Mouse (Mus musculus): Measurements from ENCODE around the gene Zc3h7b. TPM values are rescaled to one million over a fixed set of nuclear protein-coding genes. Genes with fewer than 3 reads are reported as not detected.

Zc3h7b gene
- polyA plus RNA-seq, 1 experiment = 15.0 TPM

DNA sequence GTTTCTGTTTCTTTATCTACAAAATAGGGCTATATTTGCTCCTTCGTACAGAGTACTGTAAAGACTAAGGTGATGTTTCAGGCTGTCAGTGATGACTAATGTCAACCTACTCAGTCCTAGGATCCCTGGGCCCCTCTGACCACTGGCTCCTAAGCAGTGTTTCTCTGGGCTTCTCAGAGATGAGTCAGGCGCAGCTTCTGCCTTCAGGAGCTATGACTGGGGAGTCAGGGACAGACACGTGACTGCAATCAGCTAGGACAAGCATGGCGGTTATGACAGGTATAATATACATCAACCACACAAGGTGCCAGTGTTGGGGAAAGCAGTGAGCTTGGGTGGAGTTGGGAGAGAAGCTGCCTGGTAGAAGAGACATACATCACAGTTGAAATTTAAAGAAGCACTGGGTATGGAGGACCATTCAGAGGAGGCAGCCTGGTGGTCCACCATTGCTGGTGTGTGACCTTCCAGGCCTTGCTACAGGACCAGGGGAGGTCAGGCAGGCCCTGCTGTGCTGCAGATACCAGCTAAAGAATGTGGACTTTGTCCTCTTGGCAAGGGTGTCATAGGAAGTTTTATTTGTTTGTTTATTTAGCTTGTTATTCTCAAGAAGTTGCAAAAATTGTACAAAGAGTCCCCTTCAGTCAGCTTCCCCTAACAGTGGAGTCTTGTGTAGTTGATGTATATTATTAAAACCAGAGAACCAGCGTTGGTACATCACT lies 15.7 kb downstream of the Zc3h7b start:
- no peaks in the 10 kb centered on the region for H3K27me3 ChIP-seq (replicated peaks)
- H3K36me3 ChIP-seq (replicated peaks; ENCODE audit: low read length) = peaks cover 41% of the 10 kb centered on the region
- H3K4me3 ChIP-seq (replicated peaks) = no peak overlapping the region
- TF ChIP-seq FLI1 (IDR thresholded peaks at IDR 0.05; ENCODE audit: low read length) (no peak), GATA1 (IDR thresholded peaks at IDR 0.05; ENCODE audit: borderline replicate concordance, low read length) (no peak)
- peaks cover 9% of the 10 kb centered on the region for H3K9me3 ChIP-seq
- peaks cover 51% of the 10 kb centered on the region for H3K4me1 ChIP-seq

DNA sequence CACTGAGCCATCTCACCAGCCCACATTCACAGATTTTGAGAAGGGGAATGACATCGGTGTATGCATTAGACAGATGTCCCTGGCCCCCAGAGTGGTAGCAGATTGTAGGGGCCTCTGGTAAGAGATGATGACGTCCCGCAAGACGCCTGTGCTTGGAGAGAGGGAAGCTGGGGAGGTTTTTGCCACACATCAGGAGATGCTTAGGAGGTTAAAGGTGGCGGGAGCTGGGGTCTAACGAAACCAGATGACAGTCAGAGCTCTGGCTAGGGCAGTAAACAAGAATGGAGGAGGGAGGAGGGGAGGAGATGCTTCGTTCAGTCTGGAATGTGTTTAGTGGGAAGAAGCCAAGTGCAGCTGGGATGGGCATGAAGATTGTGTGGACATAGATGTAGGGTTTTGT lies 16.5 kb downstream of the Zc3h7b start:
- peaks cover 36% of the 10 kb centered on the region for H3K36me3 ChIP-seq (replicated peaks; ENCODE audit: low read length)
- no peaks in the 10 kb centered on the region for H3K27me3 ChIP-seq (replicated peaks)
- H3K9me3 ChIP-seq = peaks cover 4% of the 10 kb centered on the region
- TF ChIP-seq GATA1 (IDR thresholded peaks at IDR 0.05; ENCODE audit: borderline replicate concordance, low read length) (no peak), FLI1 (IDR thresholded peaks at IDR 0.05; ENCODE audit: low read length) (no peak)
- H3K4me1 ChIP-seq = peaks cover 57% of the 10 kb centered on the region
- H3K4me3 ChIP-seq (replicated peaks) = no peak overlapping the region

DNA sequence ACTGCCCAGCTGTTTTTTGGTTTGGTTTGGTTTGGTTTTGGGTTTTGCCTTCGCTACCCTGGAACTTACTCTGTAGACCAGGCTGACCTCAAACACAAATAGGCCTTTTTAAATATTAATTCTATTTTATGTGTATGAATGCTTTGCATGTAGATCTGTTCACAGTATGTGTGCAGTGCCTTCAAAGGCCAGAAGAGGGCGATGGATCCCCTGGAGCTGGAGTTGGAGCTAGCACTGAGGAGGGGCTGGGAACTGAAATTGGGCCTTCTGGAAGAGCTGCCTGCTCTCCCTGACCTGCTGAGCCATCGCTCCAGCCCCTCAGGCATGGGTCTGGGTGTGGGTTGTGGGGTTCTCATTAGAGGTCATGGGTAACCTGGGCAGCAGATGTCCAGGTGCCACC lies 17.1 kb downstream of the Zc3h7b start:
- H3K9me3 ChIP-seq = peaks cover 4% of the 10 kb centered on the region
- TF ChIP-seq FLI1 (IDR thresholded peaks at IDR 0.05; ENCODE audit: low read length) (no peak), GATA1 (IDR thresholded peaks at IDR 0.05; ENCODE audit: borderline replicate concordance, low read length) (no peak)
- H3K4me1 ChIP-seq = peaks cover 62% of the 10 kb centered on the region
- peaks cover 36% of the 10 kb centered on the region for H3K36me3 ChIP-seq (replicated peaks; ENCODE audit: low read length)
- no peak overlapping the region for H3K4me3 ChIP-seq (replicated peaks)
- no peaks in the 10 kb centered on the region for H3K27me3 ChIP-seq (replicated peaks)

DNA sequence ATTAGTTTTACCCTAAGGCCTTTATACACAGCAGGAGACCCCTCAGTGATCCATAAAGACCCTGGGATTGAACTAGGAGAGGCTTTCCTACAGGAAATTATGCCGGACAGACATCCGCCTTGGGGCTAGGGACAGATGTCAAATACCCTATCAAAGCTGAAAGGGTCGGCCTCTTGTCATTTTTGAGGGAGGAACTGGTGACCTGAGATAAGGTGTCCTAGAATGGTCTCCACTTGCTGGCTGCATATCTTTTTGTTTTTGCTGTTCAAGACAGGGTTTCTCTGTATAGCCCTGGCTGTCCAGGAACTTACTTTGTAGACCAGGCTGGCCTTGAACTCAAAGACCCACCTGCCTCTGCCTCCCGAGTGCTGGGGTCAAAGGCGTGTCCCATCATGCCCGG lies 19.7 kb downstream of the Zc3h7b start:
- H3K9me3 ChIP-seq = peaks cover 4% of the 10 kb centered on the region
- TF ChIP-seq FLI1 (IDR thresholded peaks at IDR 0.05; ENCODE audit: low read length) (no peak), GATA1 (IDR thresholded peaks at IDR 0.05; ENCODE audit: borderline replicate concordance, low read length) (no peak)
- no peaks in the 10 kb centered on the region for H3K27me3 ChIP-seq (replicated peaks)
- peaks cover 58% of the 10 kb centered on the region for H3K4me1 ChIP-seq
- H3K36me3 ChIP-seq (replicated peaks; ENCODE audit: low read length) = peaks cover 53% of the 10 kb centered on the region
- no peak overlapping the region for H3K4me3 ChIP-seq (replicated peaks)

DNA sequence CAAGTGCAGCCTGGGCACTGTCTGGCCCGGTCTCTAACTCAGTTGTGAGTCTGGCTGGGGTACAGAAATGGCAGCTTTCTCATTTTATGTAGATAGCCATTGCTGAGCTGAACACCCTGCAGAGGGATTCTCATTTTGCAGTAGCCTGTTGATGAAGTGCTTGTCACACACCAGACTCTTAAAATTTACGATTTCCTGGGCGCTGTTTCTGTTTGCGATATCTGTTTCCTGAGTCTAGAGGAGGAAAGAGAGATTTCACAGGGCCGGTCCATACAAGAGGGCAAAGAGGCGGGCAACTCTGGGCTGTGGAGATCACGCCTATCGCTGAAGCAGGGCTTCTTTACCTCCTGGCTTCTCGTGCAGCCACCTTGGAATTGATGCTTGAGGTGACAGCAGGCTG lies 20.8 kb downstream of the Zc3h7b start:
- no peaks in the 10 kb centered on the region for H3K27me3 ChIP-seq (replicated peaks)
- peaks cover 4% of the 10 kb centered on the region for H3K9me3 ChIP-seq
- peak overlapping the region; percentile 42 for H3K4me3 ChIP-seq (replicated peaks)
- peaks cover 50% of the 10 kb centered on the region for H3K36me3 ChIP-seq (replicated peaks; ENCODE audit: low read length)
- TF ChIP-seq GATA1 (IDR thresholded peaks at IDR 0.05; ENCODE audit: borderline replicate concordance, low read length) = no peak
- TF ChIP-seq FLI1 (IDR thresholded peaks at IDR 0.05; ENCODE audit: low read length) = no peak
- H3K4me1 ChIP-seq = peaks cover 48% of the 10 kb centered on the region

DNA sequence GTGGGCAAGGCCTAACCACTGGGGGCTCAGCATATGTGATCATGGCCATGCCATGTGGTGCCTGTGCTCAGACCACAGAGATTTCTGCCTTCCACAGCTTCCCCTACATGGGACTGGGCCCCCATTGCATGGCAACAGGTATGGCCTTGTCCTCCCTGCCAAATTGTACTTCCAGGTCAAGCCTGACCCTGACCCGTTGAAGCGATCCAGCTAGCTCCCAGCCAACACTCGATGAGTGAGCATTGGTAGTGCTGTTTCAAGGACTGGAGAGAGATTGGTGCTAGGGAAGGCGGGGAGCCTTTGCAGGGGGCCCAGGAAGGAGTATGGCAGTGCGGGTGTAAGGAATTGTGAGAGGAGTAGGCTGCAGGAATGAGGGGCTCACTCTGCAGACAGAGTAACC lies 21.6 kb downstream of the Zc3h7b start:
- Histone ChIP-seq H3K4me3 (replicated peaks) (no peak overlapping the region), H3K27me3 (replicated peaks) (no peaks in the 10 kb centered on the region), H3K4me1 (peaks cover 49% of the 10 kb centered on the region), H3K9me3 (peaks cover 4% of the 10 kb centered on the region), H3K36me3 (replicated peaks; ENCODE audit: low read length) (peaks cover 51% of the 10 kb centered on the region)
- no peak for TF ChIP-seq GATA1 (IDR thresholded peaks at IDR 0.05; ENCODE audit: borderline replicate concordance, low read length)
- no peak for TF ChIP-seq FLI1 (IDR thresholded peaks at IDR 0.05; ENCODE audit: low read length)

DNA sequence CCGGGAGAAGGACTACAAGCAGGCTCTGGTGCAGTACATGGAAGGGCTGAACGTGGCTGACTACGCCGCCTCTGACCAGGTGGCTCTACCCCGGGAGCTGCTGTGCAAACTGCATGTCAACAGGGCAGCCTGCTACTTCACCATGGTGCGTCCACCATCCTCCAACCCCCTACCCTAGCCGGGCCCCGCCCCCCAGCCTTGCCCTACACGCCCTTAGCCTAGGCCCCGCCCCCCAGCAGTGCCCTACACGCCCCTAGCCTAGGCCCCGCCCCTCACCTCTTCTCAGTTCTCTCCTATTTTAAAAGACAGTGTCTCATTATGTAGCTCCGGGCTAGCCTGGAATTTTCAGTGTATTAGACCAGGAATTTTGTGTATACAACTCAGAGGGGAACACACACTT lies 24.2 kb downstream of the Zc3h7b start:
- Histone ChIP-seq H3K36me3 (replicated peaks; ENCODE audit: low read length) (peaks cover 60% of the 10 kb centered on the region), H3K27me3 (replicated peaks) (no peaks in the 10 kb centered on the region), H3K9me3 (no peaks in the 10 kb centered on the region), H3K4me1 (peaks cover 52% of the 10 kb centered on the region), H3K4me3 (replicated peaks) (no peak overlapping the region)
- no peak for TF ChIP-seq FLI1 (IDR thresholded peaks at IDR 0.05; ENCODE audit: low read length)
- TF ChIP-seq GATA1 (IDR thresholded peaks at IDR 0.05; ENCODE audit: borderline replicate concordance, low read length) = no peak

DNA sequence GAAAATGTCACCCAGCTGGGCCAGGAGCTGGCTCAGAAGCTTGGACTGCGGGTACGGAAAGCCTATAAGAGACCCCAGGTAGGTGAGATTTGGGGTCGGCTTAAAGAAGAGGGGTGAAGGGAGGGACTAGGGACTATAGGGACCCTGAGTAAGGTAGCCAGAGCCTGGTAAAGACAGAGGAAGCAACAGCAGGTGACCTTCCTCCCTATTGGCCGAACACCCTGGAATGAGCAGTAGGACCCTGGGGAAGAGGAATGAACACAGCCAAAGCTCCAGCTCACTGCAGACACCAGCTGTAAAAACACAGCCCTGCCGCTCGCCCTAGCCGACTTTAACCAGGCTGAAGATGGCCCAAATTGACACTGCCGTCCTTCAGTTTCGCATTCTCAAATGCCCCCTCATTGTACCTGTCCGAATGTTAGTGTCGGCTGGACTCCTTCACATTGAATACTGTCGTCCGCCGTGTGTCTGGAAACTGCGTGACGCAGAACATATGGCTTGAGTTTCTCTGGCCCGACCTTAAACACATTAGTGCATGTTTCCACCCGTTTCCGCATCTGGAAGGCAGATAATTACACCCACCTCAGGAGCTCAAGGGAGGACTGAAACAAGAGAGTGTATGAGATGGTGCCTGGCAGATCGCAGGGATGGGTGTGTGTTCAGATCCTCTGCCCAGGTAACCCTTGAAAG lies 27.7 kb downstream of the Zc3h7b start:
- Histone ChIP-seq H3K9me3 (no peaks in the 10 kb centered on the region), H3K4me3 (replicated peaks) (no peak overlapping the region), H3K27me3 (replicated peaks) (no peaks in the 10 kb centered on the region), H3K4me1 (peaks cover 49% of the 10 kb centered on the region), H3K36me3 (replicated peaks; ENCODE audit: low read length) (peaks cover 90% of the 10 kb centered on the region)
- TF ChIP-seq FLI1 (IDR thresholded peaks at IDR 0.05; ENCODE audit: low read length) (no peak), GATA1 (IDR thresholded peaks at IDR 0.05; ENCODE audit: borderline replicate concordance, low read length) (no peak)

DNA sequence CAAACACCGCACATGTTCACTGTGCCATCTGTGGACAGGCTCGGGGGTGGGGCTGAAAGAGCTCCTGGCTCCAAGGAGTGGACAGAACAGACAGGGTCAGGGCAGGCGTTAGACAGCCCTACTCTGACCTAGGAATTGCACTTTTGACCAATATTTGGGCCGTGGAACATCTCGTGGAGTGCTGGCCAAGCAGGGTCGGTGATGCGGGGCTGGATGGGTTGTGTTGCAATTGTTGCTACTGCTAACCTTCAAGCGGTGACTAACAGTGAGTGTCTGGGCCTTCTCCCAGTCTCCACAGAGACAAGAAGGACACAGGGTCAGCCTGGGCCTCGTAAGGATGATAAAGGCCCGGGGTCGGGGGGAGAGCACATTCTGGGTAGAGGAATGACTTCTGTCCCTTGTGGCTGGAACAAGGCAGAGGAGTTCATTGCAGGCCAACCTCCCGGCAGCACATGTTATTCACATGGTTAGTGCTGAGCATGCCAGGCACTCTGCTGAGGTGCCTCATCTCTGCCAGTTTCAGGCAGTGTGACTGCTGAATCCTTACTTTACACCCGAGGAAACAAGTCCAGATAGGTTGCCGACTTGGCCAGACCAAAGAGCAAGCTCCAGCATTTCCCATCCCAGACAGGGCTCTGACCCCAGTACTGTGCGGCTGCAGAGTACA lies 29.8 kb downstream of the Zc3h7b start:
- H3K36me3 ChIP-seq (replicated peaks; ENCODE audit: low read length) = peaks cover 91% of the 10 kb centered on the region
- H3K9me3 ChIP-seq = no peaks in the 10 kb centered on the region
- H3K4me1 ChIP-seq = peaks cover 60% of the 10 kb centered on the region
- no peaks in the 10 kb centered on the region for H3K27me3 ChIP-seq (replicated peaks)
- TF ChIP-seq FLI1 (IDR thresholded peaks at IDR 0.05; ENCODE audit: low read length) (no peak), GATA1 (IDR thresholded peaks at IDR 0.05; ENCODE audit: borderline replicate concordance, low read length) (no peak)
- H3K4me3 ChIP-seq (replicated peaks) = no peak overlapping the region

All from megakaryocyte, embryonic 14.5 days (primary cell).